Mouse (Mus musculus) embryonic fibroblast, embryonic 13.5 days (primary cell): ENCODE data around the gene Nat10.

Source experiments
- CTCF ChIP-seq: IDR thresholded peaks from 2 replicates; pipeline ENCODE4 v1.5.1; 2011; ENCODE audit warnings: mild to moderate bottlenecking, control low read depth, low read length, moderate library complexity, borderline replicate concordance; ENCODE audit not compliant: insufficient read depth
- POLR2A ChIP-seq: IDR thresholded peaks from 2 replicates; pipeline ENCODE4 v1.6.1; 2011; ENCODE audit warnings: low read depth, mild to moderate bottlenecking, control low read depth, low read length, moderate library complexity

GRCm38 (mm10) chr2:103718594-103719291 lies 42.3 kb downstream of the Nat10 start:
- TF ChIP-seq CTCF (peak; percentile 90), POLR2A (no peak)
